Mouse (Mus musculus) hindlimb bud, embryonic 11.5 days (tissue): ENCODE data around the gene Clrn1.

ENCODE experiments used
- DNase-seq: peaks from one replicate; pipeline ENCODE4 v3.0.0-alpha.2; 2012; ENCODE audit warnings: low read depth, low spot score; ENCODE audit errors: extremely low spot score

Gene Clrn1

GRCm38 (mm10) chr3:58832888-58833287 lies 52.3 kb downstream of the Clrn1 start:
- DNase-seq = no peak

- DNase-seq = no peak
These were observed 53.6 kb downstream of the Clrn1 start for GRCm38 (mm10) chr3:58831586-58831985.

GRCm38 (mm10) chr3:58829926-58830325 lies 55.2 kb downstream of the Clrn1 start:
- no peak for DNase-seq

GRCm38 (mm10) chr3:58828366-58829153 lies 56.6 kb downstream of the Clrn1 start:
- DNase-seq = no peak

- no peak for DNase-seq
These were observed 58.9 kb downstream of the Clrn1 start for GRCm38 (mm10) chr3:58826266-58826665.

GRCm38 (mm10) chr3:58822211-58822610 lies 62.9 kb downstream of the Clrn1 start, which contains the start of gene Mindy4b-ps:
Mindy4b-ps (minus strand) TSS chr3:58822311.
- no peak for DNase-seq

- no peak for DNase-seq
These were observed 67.8 kb downstream of the Clrn1 start for GRCm38 (mm10) chr3:58817337-58817736.

- DNase-seq = no peak
These were observed 70.9 kb downstream of the Clrn1 start for GRCm38 (mm10) chr3:58814191-58814590.

GRCm38 (mm10) chr3:58810353-58810752 lies 74.8 kb downstream of the Clrn1 start:
- no peak for DNase-seq

GRCm38 (mm10) chr3:58809111-58809915 lies 75.8 kb downstream of the Clrn1 start:
- no peak for DNase-seq

GRCm38 (mm10) chr3:58808636-58809035 lies 76.5 kb downstream of the Clrn1 start:
- DNase-seq = no peak

GRCm38 (mm10) chr3:58804745-58805144 lies 80.4 kb downstream of the Clrn1 start:
- DNase-seq = no peak

GRCm38 (mm10) chr3:58798676-58799075 lies 86.5 kb downstream of the Clrn1 start:
- DNase-seq = no peak

- no peak for DNase-seq
These were observed 86.9 kb downstream of the Clrn1 start for GRCm38 (mm10) chr3:58798245-58798644.
